8 mouse cellular contexts compared by ENCODE assay signal in genomic region chr12:100527753-100528152, GRCm38 (mm10). TPM values are rescaled to one million over a fixed set of nuclear protein-coding genes. Genes with fewer than 3 reads are reported as not detected.
DNase-seq lines count a peak whose midpoint lies in the region; ATAC-seq lines count a peak whose summit lies in the region.

No protein-coding gene starts in this region.

- no peaks in the 10 kb centered on the region for H3K27me3 ChIP-seq in neural tube, embryonic 14.5 days (ENCODE audit: control insufficient read depth, insufficient read depth, low read length)

- 4% methylated on average over 9 of the region's 9 CpGs for WGBS in neural tube, embryonic 14.5 days

- DNase-seq in MN1 (ENCODE audit: low spot score): peak; percentile 89
- peak; percentile 82 to 92 for DNase-seq in cerebellum, adult 18-20 months
- peak; percentile 77 to 87 for DNase-seq in layer of hippocampus, adult 8-10 months (ENCODE audit: low spot score in 2 of 2)
- peak; percentile 76 to 81 for DNase-seq in lung, adult 18-20 months
- peak; percentile 54 to 56 for DNase-seq in thymus, postnatal 10 days (ENCODE audit: low spot score in 2 of 2)

- H3K4me3 ChIP-seq in neural tube, embryonic 14.5 days (ENCODE audit: low read depth, low read length): peak overlapping the region; percentile 16; the same call in 1 of the 2 replicates

- no peaks in the 10 kb centered on the region for H3K36me3 ChIP-seq in neural tube, embryonic 14.5 days (ENCODE audit: control insufficient read depth, insufficient read depth, low read length)

- ATAC-seq in frontal cortex, adult (ENCODE audit: low TSS enrichment): peak; percentile 98
- ATAC-seq in hematopoietic stem cell, adult 5-6 weeks (replicated peaks in 1 of 2; ENCODE audit: insufficient read depth in 1 of 2, low FRiP score in 2 of 2, low TSS enrichment in 1 of 2, low read depth in 1 of 2, poor library complexity in 2 of 2, severe bottlenecking in 2 of 2): peak; percentile 70 to 86
- peak; percentile 99 for ATAC-seq in neural tube, embryonic 14.5 days (ENCODE audit: low read depth)

- H3K9ac ChIP-seq in neural tube, embryonic 14.5 days (replicated peaks; ENCODE audit: low read depth, low read length): peak overlapping the region; percentile 32; the same call in 1 of the 2 replicates

- peaks cover 11% of the 10 kb centered on the region for H3K4me1 ChIP-seq in neural tube, embryonic 14.5 days (ENCODE audit: control insufficient read depth, insufficient read depth, low read length)

- peak overlapping the region; percentile 49 for H3K4me2 ChIP-seq in neural tube, embryonic 14.5 days (ENCODE audit: low read depth, low read length)

- H3K9me3 ChIP-seq in neural tube, embryonic 14.5 days (ENCODE audit: control insufficient read depth, low read length): no peaks in the 10 kb centered on the region

- no peak overlapping the region for H3K27ac ChIP-seq in neural tube, embryonic 14.5 days (ENCODE audit: low read depth, low read length)

RNA-seq across cellular contexts. Expression of gene Ttc7b, which starts 7.1 kb away (rescaled TPM):
- total RNA-seq in hematopoietic stem cell, adult 5-6 weeks (2017): 23.4 TPM in 2 replicates
- total RNA-seq in layer of hippocampus, adult 8-10 months (2022): 100 to 1,000 TPM; 160 to 184 (median 174) TPM
- polyA plus RNA-seq in neural tube, embryonic 14.5 days (2014; fragmentation: Nextera tagmentation; extraction: Ambion mirVana): 12.5 and 14.0 TPM in 2 replicates
